Mouse (Mus musculus) liver, postnatal 0 days (tissue): ENCODE data around the gene Hat1.

ENCODE experiments used
- CTCF ChIP-seq: sonication (generic); IDR thresholded peaks from 2 replicates; pipeline ENCODE4 v1.5.1; 2016; ENCODE audit warnings: antibody characterized with exemption, low read depth
- EP300 ChIP-seq: IDR thresholded peaks from 2 replicates; pipeline ENCODE4 v1.6.1; 2016; ENCODE audit warnings: antibody characterized with exemption, low read depth, mild to moderate bottlenecking

GRCm38 (mm10) chr2:71462553-71462952 lies 73.8 kb downstream of the Hat1 start:
- TF ChIP-seq CTCF (no peak), EP300 (no peak)
